Mouse (Mus musculus): ENCODE results near the gene Dapk1. TPM values are rescaled to one million over a fixed set of nuclear protein-coding genes. Genes with fewer than 3 reads are reported as not detected.
"Not testable (repeated sequence)": the region's sequence is repeated elsewhere in the genome, so short reads cannot be mapped to it uniquely, and the experiment has no call there.

Gene Dapk1
- 10 to 100 TPM; 49.1 to 51.4 TPM for total RNA-seq (2021)
- long read RNA-seq, experiment 1, full-length matches to known transcripts, result 7 of 27 reads
- long read RNA-seq, experiment 1, partial matches to known transcripts, result 12 of 27 reads
- long read RNA-seq, experiment 1, other reads (novel, unspliced or antisense), result 8 of 27 reads
- long read RNA-seq, experiment 2, full-length matches to known transcripts, result 25 of 61 reads
- long read RNA-seq, experiment 2, partial matches to known transcripts, result 16 of 61 reads
- long read RNA-seq, experiment 2, other reads (novel, unspliced or antisense), result 20 of 61 reads

- peak; percentile 78 to 80 for DNase-seq (ENCODE audit: low spot score in 2 of 2)
Measured at GRCm38 (mm10) chr13:60601436-60602415, at the start of gene Dapk1. Gene Dapk1 (plus strand): TSS chr13:60601947.

GRCm38 (mm10) chr13:60553326-60553725 lies 48.4 kb upstream of the Dapk1 start:
- no peak for DNase-seq (ENCODE audit: low spot score in 2 of 2)

GRCm38 (mm10) chr13:60556476-60556875 lies 45.3 kb upstream of the Dapk1 start:
- DNase-seq (ENCODE audit: low spot score in 2 of 2), result no peak

- DNase-seq (ENCODE audit: low spot score in 2 of 2), result no peak
Measured at GRCm38 (mm10) chr13:60556911-60557310, 44.8 kb upstream of the Dapk1 start.

- DNase-seq (ENCODE audit: low spot score in 2 of 2), result no peak
Measured at GRCm38 (mm10) chr13:60564303-60564702, 37.4 kb upstream of the Dapk1 start.

GRCm38 (mm10) chr13:60568934-60569548 lies 32.7 kb upstream of the Dapk1 start:
- no peak for DNase-seq (ENCODE audit: low spot score in 2 of 2)

GRCm38 (mm10) chr13:60569549-60569941 lies 32.2 kb upstream of the Dapk1 start:
- DNase-seq (ENCODE audit: low spot score in 2 of 2), result no peak

- DNase-seq (ENCODE audit: low spot score in 2 of 2), result no peak
Measured at GRCm38 (mm10) chr13:60573541-60573940, 28.2 kb upstream of the Dapk1 start.

- no peak for DNase-seq (ENCODE audit: low spot score in 2 of 2)
Measured at GRCm38 (mm10) chr13:60573971-60574370, 27.8 kb upstream of the Dapk1 start.

GRCm38 (mm10) chr13:60578541-60578940 lies 23.2 kb upstream of the Dapk1 start:
- DNase-seq (ENCODE audit: low spot score in 2 of 2), result no peak

GRCm38 (mm10) chr13:60594866-60595265 lies 6.9 kb upstream of the Dapk1 start:
- no peak for DNase-seq (ENCODE audit: low spot score in 2 of 2)

- no peak for DNase-seq (ENCODE audit: low spot score in 2 of 2)
Measured at GRCm38 (mm10) chr13:60595519-60595918, 6.2 kb upstream of the Dapk1 start.

GRCm38 (mm10) chr13:60602416-60603251 lies 887 bp downstream of the Dapk1 start:
- DNase-seq (ENCODE audit: low spot score in 2 of 2), result peak in 1 of 2 experiments; percentile 52

GRCm38 (mm10) chr13:60603252-60603562 lies 1.5 kb downstream of the Dapk1 start:
- DNase-seq (ENCODE audit: low spot score in 2 of 2), result no peak

GRCm38 (mm10) chr13:60607411-60607810 lies 5.7 kb downstream of the Dapk1 start:
- no peak for DNase-seq (ENCODE audit: low spot score in 2 of 2)

GRCm38 (mm10) chr13:60608411-60609046 lies 6.8 kb downstream of the Dapk1 start:
- no peak for DNase-seq (ENCODE audit: low spot score in 2 of 2)

GRCm38 (mm10) chr13:60609234-60609633 lies 7.5 kb downstream of the Dapk1 start:
- no peak for DNase-seq (ENCODE audit: low spot score in 2 of 2)

GRCm38 (mm10) chr13:60610558-60610957 lies 8.8 kb downstream of the Dapk1 start:
- no peak for DNase-seq (ENCODE audit: low spot score in 2 of 2)

GRCm38 (mm10) chr13:60610971-60611370 lies 9.2 kb downstream of the Dapk1 start:
- DNase-seq (ENCODE audit: low spot score in 2 of 2), result not testable (repeated sequence)

- DNase-seq (ENCODE audit: low spot score in 2 of 2), result no peak
Measured at GRCm38 (mm10) chr13:60612160-60612559, 10.4 kb downstream of the Dapk1 start.

Data from gastrocnemius, postnatal 4 days (tissue).